Mouse (Mus musculus) liver, adult (tissue): ENCODE measurements around the gene Duoxa2.

Source experiments
- GATA4 ChIP-seq: IDR thresholded peaks from 2 replicates; pipeline ENCODE4 v1.6.1; 2014; ENCODE audit warnings: mild to moderate bottlenecking, low read length; ENCODE audit not compliant: insufficient replicate concordance

Gene Duoxa2

DNA sequence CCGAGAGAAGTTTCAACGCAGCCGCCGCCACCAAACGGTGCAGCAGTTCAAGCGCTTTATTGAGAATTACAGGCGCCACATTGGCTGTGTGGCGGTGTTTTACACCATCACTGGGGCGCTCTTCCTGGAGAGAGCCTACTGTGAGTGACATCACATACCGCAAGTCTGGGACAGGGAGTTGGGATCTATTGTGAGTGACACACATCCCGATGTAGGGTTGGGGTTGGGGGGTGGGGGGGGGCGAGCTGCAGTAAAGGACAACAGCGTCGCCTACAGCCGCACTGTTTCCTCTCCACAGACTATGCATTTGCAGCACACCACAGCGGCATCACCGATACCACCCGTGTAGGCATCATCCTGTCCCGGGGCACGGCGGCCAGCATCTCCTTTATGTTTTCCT is 38.6 kb downstream of the Duoxa2 start:
- no peak for TF ChIP-seq GATA4

DNA sequence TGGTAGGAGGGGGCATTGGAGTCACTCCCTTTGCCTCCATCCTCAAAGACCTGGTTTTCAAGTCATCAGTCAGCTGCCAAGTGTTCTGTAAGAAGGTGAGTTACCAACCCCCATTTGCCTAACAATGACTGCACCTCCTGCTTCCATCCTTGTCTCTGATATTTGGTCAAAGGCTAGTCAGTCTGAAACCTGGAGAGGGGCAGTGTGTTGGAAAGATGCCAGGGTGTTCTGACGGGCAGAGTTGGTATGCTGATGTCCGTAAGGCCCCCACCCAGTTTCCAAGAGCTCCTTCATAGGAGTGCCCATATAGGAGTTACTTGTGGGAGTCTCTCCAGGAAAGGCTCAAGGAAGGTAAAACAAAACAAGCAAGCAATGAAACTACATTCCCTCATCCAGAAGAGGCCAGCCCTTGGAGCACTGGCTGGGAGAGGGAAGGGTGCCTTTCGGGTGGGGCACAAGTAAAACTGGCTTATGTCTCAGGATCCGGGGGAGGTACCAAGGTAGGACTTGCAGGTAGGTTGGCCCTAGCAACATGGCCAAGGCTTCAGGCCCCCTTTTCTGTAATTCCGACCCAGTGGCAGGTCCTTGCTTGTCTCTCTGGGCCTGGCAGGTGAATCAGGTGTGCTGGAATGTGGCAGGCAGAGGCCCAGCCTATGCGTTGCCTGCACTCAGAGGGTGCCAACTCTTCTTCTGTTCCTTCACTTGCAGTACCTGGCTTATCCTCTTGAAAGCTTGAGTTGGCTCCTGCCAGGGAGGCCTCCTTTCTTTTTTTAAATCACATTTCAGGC is 46.6 kb downstream of the Duoxa2 start:
- TF ChIP-seq GATA4 = no peak

- TF ChIP-seq GATA4 = no peak
Observed at GRCm38 (mm10) chr2:122347257-122347656, 48.6 kb downstream of the Duoxa2 start.

GRCm38 (mm10) chr2:122348531-122349131 is 49.9 kb downstream of the Duoxa2 start:
- TF ChIP-seq GATA4 = peak; percentile 5; the same call in 1 of the 2 replicates

- no peak for TF ChIP-seq GATA4
Observed at GRCm38 (mm10) chr2:122349136-122349785, 50.6 kb downstream of the Duoxa2 start.

- no peak for TF ChIP-seq GATA4
Observed at GRCm38 (mm10) chr2:122351156-122351930, 52.6 kb downstream of the Duoxa2 start.

DNA sequence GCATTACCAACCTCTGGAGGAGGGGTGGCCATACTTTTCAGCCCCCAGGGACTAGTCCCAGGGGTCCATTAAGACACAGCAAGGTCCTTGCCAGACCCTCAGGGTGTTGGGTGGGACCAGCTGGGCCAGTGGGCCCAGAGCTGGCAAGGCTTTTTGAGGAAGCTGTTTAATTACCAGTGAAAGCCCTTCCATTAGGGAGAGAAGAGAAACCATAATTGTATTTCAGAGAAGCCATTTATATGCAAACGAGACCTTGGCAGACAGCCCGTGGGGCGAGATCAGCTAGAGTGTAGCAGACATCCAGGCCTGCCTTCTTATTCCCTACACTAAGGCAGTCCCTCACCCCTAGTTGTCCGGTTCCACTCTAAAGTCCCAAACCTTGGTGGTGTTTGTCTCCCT is 53.2 kb downstream of the Duoxa2 start:
- TF ChIP-seq GATA4 = no peak
